Mouse (Mus musculus) brain, embryonic 14.5 days (tissue): Measurements from ENCODE around the gene Lypd5.

Experiments
- CTCF ChIP-seq: fragments of 200-500 bp; IDR thresholded peaks from 2 replicates; pipeline ENCODE4 v1.5.1; 2012; ENCODE audit warnings: inconsistent platforms, mild to moderate bottlenecking, moderate library complexity, borderline replicate concordance; ENCODE audit not compliant: insufficient read depth, insufficient read length; ENCODE audit errors: extremely low read depth
- POLR2A ChIP-seq: fragments of 200-500 bp; IDR thresholded peaks from 2 replicates; pipeline ENCODE4 v1.6.1; 2012; ENCODE audit warnings: mild to moderate bottlenecking, inconsistent platforms, borderline replicate concordance; ENCODE audit not compliant: poor library complexity, insufficient read depth, insufficient read length, severe bottlenecking; ENCODE audit errors: extremely low read depth

DNA sequence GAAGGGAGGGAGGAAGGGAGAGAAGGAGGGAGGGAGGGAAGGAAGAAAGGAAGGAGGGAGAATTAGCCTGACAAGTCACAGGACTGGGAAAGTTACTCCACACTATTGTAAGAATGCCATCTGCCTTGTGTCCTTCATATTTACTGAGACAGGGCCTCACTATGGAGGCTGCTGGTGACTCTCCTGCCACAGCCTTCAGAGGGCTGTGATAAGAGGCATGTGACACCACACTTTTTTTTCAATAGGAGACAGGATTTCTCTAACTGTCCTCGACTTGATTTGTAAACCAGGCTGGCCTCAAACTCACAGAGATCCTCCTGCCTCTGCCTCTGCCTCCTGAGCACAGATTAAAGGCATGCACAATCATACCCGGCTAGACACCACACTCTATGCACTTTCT lies 42.7 kb downstream of the Lypd5 start:
- TF ChIP-seq CTCF = no peak
- TF ChIP-seq POLR2A = no peak
